Mouse (Mus musculus) CH12.LX (cell line): ENCODE measurements around the gene Lrch4. TPM values are rescaled to one million over a fixed set of nuclear protein-coding genes. Genes with fewer than 3 reads are reported as not detected.

Experiments used
- DNase-seq: peaks from one replicate; pipeline ENCODE4 v3.0.0-alpha.2; 2013; ENCODE audit errors: extremely low read depth
- H3K27ac ChIP-seq: 2 replicates; pipeline ENCODE4 v1.5.1; 2012; ENCODE audit warnings: low read depth, mild to moderate bottlenecking, control low read depth, moderate library complexity; ENCODE audit not compliant: insufficient read depth
- H3K27me3 ChIP-seq: replicated peaks from 2 replicates; pipeline ENCODE3; 2012; ENCODE audit warnings: inconsistent platforms
- H3K36me3 ChIP-seq, 2 experiments: replicated peaks in 1 of 2; 2 replicates each; pipeline versions ENCODE3 to v1.6.1; 2012; ENCODE audit warnings: inconsistent platforms in 1 of 2, low read length in 1 of 2, mild to moderate bottlenecking in 1 of 2, mixed read lengths in 1 of 2, moderate library complexity in 1 of 2; ENCODE audit not compliant: control insufficient read depth in 1 of 2, insufficient read depth in 1 of 2
- H3K4me1 ChIP-seq, 2 experiments: 2 replicates each; pipeline ENCODE4 v1.6.1; 2012; ENCODE audit warnings: inconsistent platforms in 1 of 2, moderate library complexity in 1 of 2; ENCODE audit not compliant: insufficient read depth in 2 of 2, control insufficient read depth in 1 of 2
- H3K4me2 ChIP-seq: 2 replicates; pipeline ENCODE4 v1.6.1; 2012; ENCODE audit warnings: low read depth, mild to moderate bottlenecking, control low read depth; ENCODE audit not compliant: poor library complexity, insufficient read depth, severe bottlenecking
- H3K4me3 ChIP-seq, 3 experiments: fragments of 150-350 bp in 1 of 3; sonication (generic) in 1 of 3; replicated peaks in 1 of 3; 2 replicates each; pipeline versions ENCODE3 to v1.5.1; 2011 to 2012; ENCODE audit warnings: low read depth in 2 of 3, low read length in 2 of 3, mild to moderate bottlenecking in 2 of 3, moderate library complexity in 2 of 3, control low read depth in 1 of 3, improper control_type of control experiment in 1 of 3, inconsistent platforms in 1 of 3, mixed read lengths in 1 of 3; ENCODE audit not compliant: poor library complexity in 1 of 3
- H3K79me2 ChIP-seq: replicated peaks from 2 replicates; pipeline ENCODE4 v1.6.1; 2012; ENCODE audit warnings: mild to moderate bottlenecking, moderate library complexity; ENCODE audit not compliant: control insufficient read depth, poor library complexity, insufficient read depth, severe bottlenecking; ENCODE audit errors: extremely low read depth
- H3K9ac ChIP-seq: 2 replicates; pipeline ENCODE4 v1.6.1; 2012; ENCODE audit warnings: low read depth, mild to moderate bottlenecking, control low read depth, moderate library complexity; ENCODE audit not compliant: insufficient read depth
- H3K9me3 ChIP-seq: replicated peaks from 2 replicates; pipeline ENCODE3; 2012; ENCODE audit warnings: low read length, inconsistent platforms, mixed read lengths
- BHLHE40 ChIP-seq: IDR thresholded peaks from 2 replicates; pipeline ENCODE4 v1.6.1; 2011; ENCODE audit warnings: mild to moderate bottlenecking, low read depth, low read length, improper control_type of control experiment
- CHD1 ChIP-seq: IDR thresholded peaks from 2 replicates; pipeline ENCODE4 v1.6.1; 2012; ENCODE audit warnings: low read depth, low read length, improper control_type of control experiment, inconsistent platforms
- CHD2 ChIP-seq: IDR thresholded peaks from 2 replicates; pipeline ENCODE4 v1.6.1; 2011; ENCODE audit warnings: low read length, improper control_type of control experiment
- CTCF ChIP-seq, 2 experiments: IDR thresholded peaks in 1 of 2; conservative IDR thresholded peaks in 1 of 2; 2 replicates each; pipeline ENCODE4 v1.5.1; 2011 to 2012; ENCODE audit warnings: low read depth in 2 of 2, low read length in 2 of 2, improper control_type of control experiment in 1 of 2, inconsistent platforms in 1 of 2, mild to moderate bottlenecking in 1 of 2, moderate library complexity in 1 of 2
- E2F4 ChIP-seq: IDR thresholded peaks from 2 replicates; pipeline ENCODE4 v1.6.1; 2011; ENCODE audit warnings: low read depth, low read length, improper control_type of control experiment; ENCODE audit not compliant: insufficient replicate concordance
- ELF1 ChIP-seq: IDR thresholded peaks from 2 replicates; pipeline ENCODE4 v1.6.1; 2014; ENCODE audit warnings: low read depth, mild to moderate bottlenecking, inconsistent platforms, low read length, improper control_type of control experiment
- EP300 ChIP-seq: IDR thresholded peaks from 2 replicates; pipeline ENCODE4 v1.6.1; 2011; ENCODE audit warnings: low read length, improper control_type of control experiment
- ETS1 ChIP-seq: conservative IDR thresholded peaks from 2 replicates; pipeline ENCODE4 v1.6.1; 2012; ENCODE audit warnings: low read depth, mild to moderate bottlenecking, inconsistent platforms, low read length, improper control_type of control experiment, moderate library complexity
- HCFC1 ChIP-seq: IDR thresholded peaks from 2 replicates; pipeline ENCODE4 v1.6.1; 2012; ENCODE audit warnings: low read depth, mild to moderate bottlenecking, inconsistent platforms, low read length, improper control_type of control experiment
- IRF4 ChIP-seq: IDR thresholded peaks from 2 replicates; pipeline ENCODE4 v1.6.1; 2014; ENCODE audit warnings: low read depth, mild to moderate bottlenecking, inconsistent platforms, low read length, improper control_type of control experiment
- JUN ChIP-seq: IDR thresholded peaks from 2 replicates; pipeline ENCODE4 v1.6.1; 2011; ENCODE audit warnings: low read depth, mild to moderate bottlenecking, low read length, improper control_type of control experiment, moderate library complexity; ENCODE audit not compliant: insufficient read depth
- JUND ChIP-seq: conservative IDR thresholded peaks from 2 replicates; pipeline ENCODE4 v1.6.1; 2011; ENCODE audit warnings: low read depth, low read length, improper control_type of control experiment
- MAFK ChIP-seq: IDR thresholded peaks from 2 replicates; pipeline ENCODE4 v1.6.1; 2011; ENCODE audit warnings: low read length, improper control_type of control experiment; ENCODE audit not compliant: insufficient replicate concordance
- MAX ChIP-seq: IDR thresholded peaks from 2 replicates; pipeline ENCODE4 v1.6.1; 2011; ENCODE audit warnings: low read length, improper control_type of control experiment
- MAZ ChIP-seq: IDR thresholded peaks from 2 replicates; pipeline ENCODE4 v1.6.1; 2012; ENCODE audit warnings: low read depth, mild to moderate bottlenecking, inconsistent platforms, low read length, improper control_type of control experiment, moderate library complexity
- MEF2A ChIP-seq: IDR thresholded peaks from 2 replicates; pipeline ENCODE4 v1.6.1; 2014; ENCODE audit warnings: low read depth, mild to moderate bottlenecking, inconsistent platforms, low read length, improper control_type of control experiment, borderline replicate concordance
- MXI1 ChIP-seq: IDR thresholded peaks from 2 replicates; pipeline ENCODE4 v1.6.1; 2011; ENCODE audit warnings: mild to moderate bottlenecking, low read depth, low read length, improper control_type of control experiment
- MYC ChIP-seq: IDR thresholded peaks from 2 replicates; pipeline ENCODE4 v1.6.1; 2011; ENCODE audit warnings: low read depth, mild to moderate bottlenecking, improper control_type of control experiment, low read length
- NELFE ChIP-seq: IDR thresholded peaks from 2 replicates; pipeline ENCODE4 v1.6.1; 2011; ENCODE audit warnings: low read depth, low read length, improper control_type of control experiment
- PAX5 ChIP-seq: IDR thresholded peaks from 2 replicates; pipeline ENCODE4 v1.6.1; 2012; ENCODE audit warnings: low read length, inconsistent platforms, mixed read lengths
- POLR2A ChIP-seq: IDR thresholded peaks from 2 replicates; pipeline ENCODE4 v1.6.1; 2011; ENCODE audit warnings: low read depth, mild to moderate bottlenecking, improper control_type of control experiment, low read length
- POLR2AphosphoS2 ChIP-seq: IDR thresholded peaks from 2 replicates; pipeline ENCODE4 v1.6.1; 2011; ENCODE audit warnings: low read depth, low read length, improper control_type of control experiment
- RCOR1 ChIP-seq: conservative IDR thresholded peaks from 2 replicates; pipeline ENCODE4 v1.6.1; 2012; ENCODE audit warnings: low read depth, mild to moderate bottlenecking, inconsistent platforms, low read length, improper control_type of control experiment
- SIN3A ChIP-seq: IDR thresholded peaks from 2 replicates; pipeline ENCODE4 v1.6.1; 2012; ENCODE audit warnings: low read length, improper control_type of control experiment, inconsistent platforms
- SMC3 ChIP-seq: IDR thresholded peaks from 2 replicates; pipeline ENCODE4 v1.6.1; 2011; ENCODE audit warnings: low read depth, low read length, improper control_type of control experiment
- TBP ChIP-seq: conservative IDR thresholded peaks from 2 replicates; pipeline ENCODE4 v1.6.1; 2011; ENCODE audit warnings: low read depth, low read length, improper control_type of control experiment
- TCF12 ChIP-seq: IDR thresholded peaks from 2 replicates; pipeline ENCODE4 v1.6.1; 2014; ENCODE audit warnings: low read depth, mild to moderate bottlenecking, inconsistent platforms, low read length, improper control_type of control experiment
- UBTF ChIP-seq: IDR thresholded peaks from 2 replicates; pipeline ENCODE4 v1.6.1; 2012; ENCODE audit warnings: low read depth, mild to moderate bottlenecking, inconsistent platforms, low read length, improper control_type of control experiment, moderate library complexity
- USF2 ChIP-seq: conservative IDR thresholded peaks from 2 replicates; pipeline ENCODE4 v1.6.1; 2011; ENCODE audit warnings: low read depth, low read length, improper control_type of control experiment
- ZC3H11A ChIP-seq: IDR thresholded peaks from 2 replicates; pipeline ENCODE4 v1.6.1; 2012; ENCODE audit warnings: low read depth, mild to moderate bottlenecking, inconsistent platforms, low read length, improper control_type of control experiment
- ZKSCAN1 ChIP-seq: IDR thresholded peaks from 2 replicates; pipeline ENCODE4 v1.6.1; 2012; ENCODE audit warnings: low read depth, inconsistent platforms, low read length, improper control_type of control experiment, borderline replicate concordance
- ZMIZ1 ChIP-seq: IDR thresholded peaks from 2 replicates; pipeline ENCODE4 v1.6.1; 2012; ENCODE audit warnings: low read depth, mild to moderate bottlenecking, inconsistent platforms, low read length, improper control_type of control experiment
- ZNF384 ChIP-seq: IDR thresholded peaks from 2 replicates; pipeline ENCODE4 v1.6.1; 2012; ENCODE audit warnings: low read depth, low read length, improper control_type of control experiment, inconsistent platforms
- dilution Hi-C: fragments of 300-500 bp; cut with MboI; formaldehyde crosslinking; loops from 2 replicates; pipeline ENCODE4 v1.14.3; 2020; ENCODE audit warnings: low sequenced_read_pairs; ENCODE audit not compliant: extremely low pct_unique_long_range_greater_than_20kb, extremely low pct_ligation_motif_present
- in situ Hi-C: fragments of 300-500 bp; cut with MboI; formaldehyde crosslinking; loops from 3 replicates; pipeline ENCODE4 v1.14.3; 2019; ENCODE audit warnings: low sequenced_read_pairs, low pct_ligation_motif_present, low pct_unique_long_range_greater_than_20kb, mixed read lengths
- polyA plus RNA-seq: library from polyadenylated mRNA; unstranded; fragments of >175 nt; gene quantifications from 2 replicates; pipeline ENCODE4 v1.2.1, GENCODE M21; 2012; ENCODE audit warnings: low read depth; ENCODE audit not compliant: insufficient read length
- total RNA-seq, 2 experiments: library from RNA; depleted of rRNA; stranded (reverse); fragments of 300-350 nt in 1 of 2; fragments of >200 nt in 1 of 2; gene quantifications; 2 replicates each; pipeline ENCODE4 v1.2.3; 2012 to 2014

Gene Lrch4
- total and polyA plus RNA-seq, 3 experiments, result 9.9 to 62.1 (median 25.6) TPM

- TF ChIP-seq CHD2 (no peak), NELFE (no peak), ZNF384 (no peak), E2F4 (no peak), CTCF (conservative IDR thresholded peaks at IDR 0.05 in 1 of 2, IDR thresholded peaks at IDR 0.05 in 1 of 2; ENCODE audit: low read depth in 2 of 2, low read length in 2 of 2) (no peak), CHD1 (no peak), MXI1 (no peak; the same call in 1 of the 2 replicates)
Observed at GRCm38 (mm10) chr5:137683388-137684293, 54.7 kb downstream of the Lrch4 start (continued).

GRCm38 (mm10) chr5:137684294-137685123 lies 55.6 kb downstream of the Lrch4 start, which contains the start of gene Agfg2:
Gene Agfg2 (minus strand): TSS chr5:137684726.
- peak within 1 kb of the TSS; percentile 17 for H3K9ac ChIP-seq
- H3K79me2 ChIP-seq, result peaks cover 4% of the 10 kb centered on the region; the same call in 1 of the 2 replicates
- peak; percentile 100 for DNase-seq
- H3K27me3 ChIP-seq, result no peaks in the 10 kb centered on the region
- H3K36me3 ChIP-seq, result peaks cover 0 to 23% of the 10 kb centered on the region in 2 experiments
- H3K4me1 ChIP-seq, result peaks cover 0 to 31% of the 10 kb centered on the region in 2 experiments; a peak in 2 of 4 replicates
- in situ Hi-C loops, result no loop called here
- H3K9me3 ChIP-seq, result no peaks in the 10 kb centered on the region
- H3K27ac ChIP-seq, result no peak within 1 kb of the TSS
- dilution Hi-C loops, result no loop called here
- H3K4me2 ChIP-seq, result peak within 1 kb of the TSS; percentile 48
- peak within 1 kb of the TSS; percentile 59 to 69 (median 63) for H3K4me3 ChIP-seq
- TF ChIP-seq ZMIZ1 (no peak), ZKSCAN1 (no peak), RCOR1 (no peak), MYC (0 out of 2 replicates have a peak, but pooled peaks have one; percentile 5), EP300 (no peak), HCFC1 (peak; percentile 48; the same call in 1 of the 2 replicates), ELF1 (peak; percentile 72), POLR2A (peak; percentile 77), PAX5 (no peak), MEF2A (peak; percentile 31; the same call in 1 of the 2 replicates), TBP (no peak), IRF4 (peak; percentile 34; the same call in 1 of the 2 replicates), E2F4 (peak; percentile 94), USF2 (no peak), BHLHE40 (no peak), MAZ (peak; percentile 91), TCF12 (peak; percentile 40; the same call in 1 of the 2 replicates), MAX (peak; percentile 93), CHD2 (peak; percentile 87), UBTF (peak; percentile 62; the same call in 1 of the 2 replicates), ZNF384 (no peak), POLR2AphosphoS2 (no peak), CTCF (conservative IDR thresholded peaks at IDR 0.05 in 1 of 2, IDR thresholded peaks at IDR 0.05 in 1 of 2; ENCODE audit: low read depth in 2 of 2, low read length in 2 of 2) (no peak), JUND (no peak), SMC3 (no peak), SIN3A (peak; percentile 63; the same call in 1 of the 2 replicates), MXI1 (peak; percentile 89), MAFK (no peak), ETS1 (0 out of 2 replicates have a peak, but pooled peaks have one; percentile 14), CHD1 (no peak), ZC3H11A (no peak), JUN (no peak)
